Mouse (Mus musculus) spleen, postnatal 14 days (tissue): ENCODE measurements around the gene Zfp385c.
"Not testable (repeated sequence)": the region's sequence is repeated elsewhere in the genome, so short reads cannot be mapped to it uniquely, and the experiment has no call there.

ENCODE experiments used
- DNase-seq, 2 experiments: peaks; one replicate each; pipeline ENCODE4 v3.0.0; 2021 to 2022; ENCODE audit warnings: low spot score in 2 of 2

The Zfp385c gene

GRCm38 (mm10) chr11:100690389-100690788 lies 1.9 kb downstream of the Zfp385c start:
- DNase-seq, result no peak

- no peak for DNase-seq
Measured at GRCm38 (mm10) chr11:100688443-100688842, 3.8 kb downstream of the Zfp385c start.

GRCm38 (mm10) chr11:100687265-100687664 lies 5.0 kb downstream of the Zfp385c start:
- no peak for DNase-seq

GRCm38 (mm10) chr11:100685371-100685770 lies 6.9 kb downstream of the Zfp385c start:
- DNase-seq, result no peak

- DNase-seq, result no peak
Measured at GRCm38 (mm10) chr11:100684084-100684483, 8.2 kb downstream of the Zfp385c start.

GRCm38 (mm10) chr11:100682526-100682925 lies 9.7 kb downstream of the Zfp385c start:
- no peak for DNase-seq

GRCm38 (mm10) chr11:100681826-100682225 lies 10.4 kb downstream of the Zfp385c start:
- DNase-seq, result no peak

- DNase-seq, result no peak
Measured at GRCm38 (mm10) chr11:100677810-100678209, 14.4 kb downstream of the Zfp385c start.

GRCm38 (mm10) chr11:100673169-100673568 lies 19.1 kb downstream of the Zfp385c start:
- DNase-seq, result no peak

GRCm38 (mm10) chr11:100671956-100672355 lies 20.3 kb downstream of the Zfp385c start:
- no peak for DNase-seq

GRCm38 (mm10) chr11:100671049-100671448 lies 21.2 kb downstream of the Zfp385c start:
- DNase-seq, result no peak

- DNase-seq, result no peak
Measured at GRCm38 (mm10) chr11:100659806-100660205, 32.4 kb downstream of the Zfp385c start.

GRCm38 (mm10) chr11:100656458-100656857 lies 35.8 kb downstream of the Zfp385c start:
- DNase-seq, result no peak

GRCm38 (mm10) chr11:100655589-100655988 lies 36.7 kb downstream of the Zfp385c start:
- DNase-seq, result not testable (repeated sequence)

GRCm38 (mm10) chr11:100651748-100652147 lies 40.5 kb downstream of the Zfp385c start:
- no peak for DNase-seq

GRCm38 (mm10) chr11:100651205-100651604 lies 41.0 kb downstream of the Zfp385c start:
- no peak for DNase-seq

- no peak for DNase-seq
Measured at GRCm38 (mm10) chr11:100648405-100648804, 43.9 kb downstream of the Zfp385c start.

- peak in 1 of 2 experiments; percentile 57 for DNase-seq
Measured at GRCm38 (mm10) chr11:100646265-100646664, 46.0 kb downstream of the Zfp385c start.

GRCm38 (mm10) chr11:100643612-100644575 lies 48.4 kb downstream of the Zfp385c start:
- DNase-seq, result no peak

GRCm38 (mm10) chr11:100640159-100640906 lies 51.9 kb downstream of the Zfp385c start:
- no peak for DNase-seq

GRCm38 (mm10) chr11:100634530-100634929 lies 57.7 kb downstream of the Zfp385c start:
- no peak for DNase-seq

GRCm38 (mm10) chr11:100628862-100629352 lies 63.3 kb downstream of the Zfp385c start:
- DNase-seq, result no peak
